In genomic region chr12:85581261-85582066, GRCm38 (mm10) we compare ENCODE assay signal across 14 mouse cellular contexts. TPM values are rescaled to one million over a fixed set of nuclear protein-coding genes. Genes with fewer than 3 reads are reported as not detected.
DNase-seq lines count a peak whose midpoint lies in the region; ATAC-seq lines count a peak whose summit lies in the region.
"Had no signal": no experiment of that assay in that cellular context is flagged by ENCODE, and none has a peak within 500 bp of the region (broad histone marks: within the 10 kb centered on the region; RNA-seq: fewer than 3 reads in every experiment).

No protein-coding gene starts in this region.

- H3K36me3 ChIP-seq in heart, embryonic 16.5 days (ENCODE audit: control insufficient read depth, insufficient read depth), result no peaks in the 10 kb centered on the region
- no peaks in the 10 kb centered on the region for H3K36me3 ChIP-seq in forebrain, embryonic 14.5 days (ENCODE audit: control insufficient read depth, insufficient read depth, low read length)
- no peaks in the 10 kb centered on the region for H3K36me3 ChIP-seq in hindbrain, embryonic 15.5 days
- no peaks in the 10 kb centered on the region for H3K36me3 ChIP-seq in neural tube, embryonic 13.5 days
- no peaks in the 10 kb centered on the region for H3K36me3 ChIP-seq in intestine, embryonic 16.5 days (ENCODE audit: control insufficient read depth, insufficient read depth, low read length)
- H3K36me3 ChIP-seq: limb, embryonic 10.5 days had no signal

- H3K27me3 ChIP-seq in heart, embryonic 16.5 days (ENCODE audit: control insufficient read depth, insufficient read depth, low read length), result no peaks in the 10 kb centered on the region
- H3K27me3 ChIP-seq in forebrain, embryonic 14.5 days (replicated peaks; ENCODE audit: control insufficient read depth, insufficient read depth, low read length), result no peaks in the 10 kb centered on the region
- H3K27me3 ChIP-seq in hindbrain, embryonic 15.5 days, result no peaks in the 10 kb centered on the region
- no peaks in the 10 kb centered on the region for H3K27me3 ChIP-seq in neural tube, embryonic 13.5 days
- H3K27me3 ChIP-seq in intestine, embryonic 16.5 days (replicated peaks; ENCODE audit: control insufficient read depth, insufficient read depth, low read length), result no peaks in the 10 kb centered on the region

- 30% methylated on average over 15 of the region's 15 CpGs for WGBS in heart, embryonic 16.5 days
- 35% methylated on average over 15 of the region's 15 CpGs for WGBS in forebrain, embryonic 14.5 days
- WGBS in hindbrain, embryonic 15.5 days, result 17% methylated on average over 15 of the region's 15 CpGs
- 19% methylated on average over 15 of the region's 15 CpGs for WGBS in neural tube, embryonic 13.5 days
- whole genome bisulfite sequencing in intestine, embryonic 16.5 days, result 48% methylated on average over 15 of the region's 15 CpGs

- no peak overlapping the region for H3K27ac ChIP-seq in heart, embryonic 16.5 days (ENCODE audit: low read length)
- H3K27ac ChIP-seq in forebrain, embryonic 14.5 days (ENCODE audit: low read depth, low read length), result peak overlapping the region; percentile 60; the same call in 1 of the 2 replicates
- H3K27ac ChIP-seq in hindbrain, embryonic 15.5 days (replicated peaks), result peak overlapping the region; percentile 79
- peak overlapping the region; percentile 91 for H3K27ac ChIP-seq in neural tube, embryonic 13.5 days (replicated peaks)
- no peak overlapping the region for H3K27ac ChIP-seq in intestine, embryonic 16.5 days (ENCODE audit: low read length)
- H3K27ac ChIP-seq: limb, embryonic 10.5 days had no signal

- peaks cover 3% of the 10 kb centered on the region; the same call in 1 of the 2 replicates for H3K9me3 ChIP-seq in heart, embryonic 16.5 days (replicated peaks; ENCODE audit: control insufficient read depth, low read length)
- no peaks in the 10 kb centered on the region for H3K9me3 ChIP-seq in forebrain, embryonic 14.5 days (replicated peaks; ENCODE audit: control insufficient read depth, low read length)
- no peaks in the 10 kb centered on the region for H3K9me3 ChIP-seq in hindbrain, embryonic 15.5 days
- H3K9me3 ChIP-seq in neural tube, embryonic 13.5 days, result no peaks in the 10 kb centered on the region
- H3K9me3 ChIP-seq in intestine, embryonic 16.5 days (ENCODE audit: control insufficient read depth, low read length), result no peaks in the 10 kb centered on the region
- H3K9me3 ChIP-seq: limb, embryonic 10.5 days had no signal

- H3K9ac ChIP-seq in heart, embryonic 16.5 days (ENCODE audit: low read length), result no peak overlapping the region
- peak overlapping the region; percentile 35; the same call in 1 of the 2 replicates for H3K9ac ChIP-seq in forebrain, embryonic 14.5 days (ENCODE audit: low read length)
- H3K9ac ChIP-seq in hindbrain, embryonic 15.5 days, result no peak overlapping the region
- peak overlapping the region; percentile 49 for H3K9ac ChIP-seq in neural tube, embryonic 13.5 days
- H3K9ac ChIP-seq in intestine, embryonic 16.5 days (ENCODE audit: low read depth, low read length), result no peak overlapping the region
- H3K9ac ChIP-seq: lung, embryonic 14.5 days had no signal

- no peak overlapping the region for H3K4me3 ChIP-seq in heart, embryonic 16.5 days (ENCODE audit: low read length)
- H3K4me3 ChIP-seq in forebrain, embryonic 14.5 days (ENCODE audit: low read depth, low read length), result no peak overlapping the region
- no peak overlapping the region for H3K4me3 ChIP-seq in hindbrain, embryonic 15.5 days
- peak overlapping the region; percentile 10 for H3K4me3 ChIP-seq in neural tube, embryonic 13.5 days
- no peak overlapping the region for H3K4me3 ChIP-seq in intestine, embryonic 16.5 days (ENCODE audit: low read length)
- H3K4me3 ChIP-seq: limb, embryonic 10.5 days had no signal

- DNase-seq in heart, postnatal 25 days (ENCODE audit: low spot score), result no peak
- DNase-seq in forebrain, embryonic 14.5 days (ENCODE audit: low spot score), result peak; percentile 59
- DNase-seq in cerebellum, adult 9-11 months, result no peak
- DNase-seq: adrenal gland, postnatal 25 days; cerebellum, adult 11-12 months; kidney, adult 9 months; lung, embryonic 14.5 days; thymus, adult 18-20 months had no signal

- H3K4me2 ChIP-seq in heart, embryonic 16.5 days (ENCODE audit: low read depth, low read length), result peak overlapping the region; percentile 12; the same call in 1 of the 2 replicates
- peak overlapping the region; percentile 24 for H3K4me2 ChIP-seq in forebrain, embryonic 14.5 days (ENCODE audit: low read length)
- H3K4me2 ChIP-seq in hindbrain, embryonic 15.5 days, result peak overlapping the region; percentile 33
- H3K4me2 ChIP-seq in neural tube, embryonic 13.5 days, result peak overlapping the region; percentile 47
- H3K4me2 ChIP-seq in intestine, embryonic 16.5 days (ENCODE audit: low read depth, low read length), result no peak overlapping the region
- H3K4me2 ChIP-seq: lung, embryonic 14.5 days had no signal

- peaks cover 11% of the 10 kb centered on the region for H3K4me1 ChIP-seq in heart, embryonic 16.5 days (ENCODE audit: control insufficient read depth, insufficient read depth, low read length)
- H3K4me1 ChIP-seq in forebrain, embryonic 14.5 days (ENCODE audit: control insufficient read depth, insufficient read depth, low read length), result peaks cover 10% of the 10 kb centered on the region
- peaks cover 17% of the 10 kb centered on the region for H3K4me1 ChIP-seq in hindbrain, embryonic 15.5 days (replicated peaks)
- peaks cover 32% of the 10 kb centered on the region for H3K4me1 ChIP-seq in neural tube, embryonic 13.5 days (replicated peaks)
- H3K4me1 ChIP-seq in intestine, embryonic 16.5 days (ENCODE audit: control insufficient read depth, insufficient read depth, low read length), result no peaks in the 10 kb centered on the region

- no peak for ATAC-seq in heart, embryonic 16.5 days (replicated peaks; ENCODE audit: extremely low read depth, insufficient read depth, low FRiP score)
- ATAC-seq in forebrain, embryonic 14.5 days, result peak; percentile 69
- ATAC-seq in hindbrain, embryonic 15.5 days (ENCODE audit: low FRiP score, low read depth), result peak; percentile 82
- ATAC-seq in neural tube, embryonic 13.5 days (ENCODE audit: low read depth), result peak; percentile 81
- no peak for ATAC-seq in monocyte, adult 5-6 weeks (replicated peaks; ENCODE audit: insufficient number of reproducible peaks, low FRiP score, low TSS enrichment, poor library complexity, severe bottlenecking)
- no peak for ATAC-seq in intestine, embryonic 16.5 days

- intact Hi-C loops in heart, postnatal 25 days (cut with DNase I), result no loop called here

RNA-seq across cellular contexts. Expression of gene Jdp2, which starts 17.4 kb away (rescaled TPM):
- 0.34 and 0.37 TPM in 2 replicates for polyA plus RNA-seq in heart, embryonic 16.5 days (2015; fragmentation: Nextera tagmentation; extraction: Ambion mirVana)
- total RNA-seq in heart, postnatal 25 days (2021), result 1 to 10 TPM; 8.8 to 9.2 TPM
- 0.24 TPM in 1 of 2 replicates, not detected in the other for polyA plus RNA-seq in forebrain, embryonic 14.5 days (2014; fragmentation: Nextera tagmentation; extraction: Ambion mirVana)
- polyA plus RNA-seq in hindbrain, embryonic 15.5 days (2015; fragmentation: Nextera tagmentation; extraction: Ambion mirVana), result 0.54 and 0.64 TPM in 2 replicates
- polyA plus RNA-seq in neural tube, embryonic 13.5 days (2015; fragmentation: Nextera tagmentation; extraction: Ambion mirVana), result 0.41 and 0.53 TPM in 2 replicates
- 28.2 to 43.6 TPM (median 32.9 TPM) in 3 replicates for total RNA-seq in monocyte, adult 5-6 weeks (2017)
- 0.26 and 0.27 TPM in 2 replicates for polyA plus RNA-seq in intestine, embryonic 16.5 days (2015; fragmentation: Nextera tagmentation; extraction: Ambion mirVana)
- polyA plus RNA-seq: limb, embryonic 10.5 days had no signal

Comparison
In these comparisons a context has a peak if more than half of its experiments do, and no peak if none do; other contexts are left out.
1. ATAC-seq: peak in forebrain, embryonic 14.5 days (single experiment), hindbrain, embryonic 15.5 days (single experiment) and neural tube, embryonic 13.5 days (single experiment); none in heart, embryonic 16.5 days (single experiment), monocyte, adult 5-6 weeks (single experiment) and intestine, embryonic 16.5 days (single experiment).
2. H3K27ac ChIP-seq: peak in forebrain, embryonic 14.5 days (single experiment), hindbrain, embryonic 15.5 days (single experiment) and neural tube, embryonic 13.5 days (single experiment); none in heart, embryonic 16.5 days (single experiment) and intestine, embryonic 16.5 days (single experiment).
3. H3K9ac ChIP-seq: peak in forebrain, embryonic 14.5 days (single experiment) and neural tube, embryonic 13.5 days (single experiment); none in heart, embryonic 16.5 days (single experiment), hindbrain, embryonic 15.5 days (single experiment) and intestine, embryonic 16.5 days (single experiment).